Mouse (Mus musculus) adipocyte (in vitro differentiated cells): ENCODE measurements around the gene Calhm2.

ENCODE experiments used
- DNase-seq: peaks from one replicate; pipeline ENCODE4 v3.0.0-alpha.2; 2016; ENCODE audit warnings: low spot score

Calhm2 gene

GRCm38 (mm10) chr19:47067924-47068611, 70.0 kb downstream of the Calhm2 start:
- peak; percentile 88 for DNase-seq

GRCm38 (mm10) chr19:47067096-47067882, 70.8 kb downstream of the Calhm2 start, which contains the start of gene Taf5:
TSS of gene Taf5 (plus strand) at chr19:47067746.
- peak; percentile 98 for DNase-seq

GRCm38 (mm10) chr19:47065860-47066259, 72.2 kb downstream of the Calhm2 start:
- no peak for DNase-seq

GRCm38 (mm10) chr19:47057684-47058083, 80.4 kb downstream of the Calhm2 start:
- no peak for DNase-seq
